Mouse (Mus musculus) E14TG2a.4 (cell line): ENCODE measurements around the gene Cercam.
"Not testable (repeated sequence)": the region's sequence is repeated elsewhere in the genome, so short reads cannot be mapped to it uniquely, and the experiment has no call there.

Source experiments
- H3K27me3 ChIP-seq: 2 replicates; pipeline ENCODE4 v1.6.1; 2014; ENCODE audit warnings: low read length, control low read depth; ENCODE audit not compliant: insufficient read depth
- H3K36me3 ChIP-seq: 2 replicates; pipeline ENCODE4 v1.6.1; 2014; ENCODE audit warnings: low read length, control low read depth; ENCODE audit not compliant: insufficient read depth
- H3K4me1 ChIP-seq: replicated peaks from 2 replicates; pipeline ENCODE4 v1.6.1; 2014; ENCODE audit warnings: low read depth, low read length, control low read depth
- H3K4me3 ChIP-seq: replicated peaks from 2 replicates; pipeline ENCODE4 v1.5.1; 2014; ENCODE audit warnings: mild to moderate bottlenecking, low read length
- H3K9me3 ChIP-seq: 2 replicates; pipeline ENCODE4 v1.6.1; 2014; ENCODE audit warnings: low read length, control low read depth
- CTCF ChIP-seq: conservative IDR thresholded peaks from 2 replicates; pipeline ENCODE4 v1.5.1; 2014; ENCODE audit warnings: low read length
- NANOG ChIP-seq: IDR thresholded peaks from 2 replicates; pipeline ENCODE4 v1.6.1; 2014; ENCODE audit warnings: borderline replicate concordance, low read length, mixed read lengths
- POU5F1 ChIP-seq: IDR thresholded peaks from 2 replicates; pipeline ENCODE4 v1.6.1; 2014; ENCODE audit warnings: low read length, borderline replicate concordance

The Cercam gene

DNA sequence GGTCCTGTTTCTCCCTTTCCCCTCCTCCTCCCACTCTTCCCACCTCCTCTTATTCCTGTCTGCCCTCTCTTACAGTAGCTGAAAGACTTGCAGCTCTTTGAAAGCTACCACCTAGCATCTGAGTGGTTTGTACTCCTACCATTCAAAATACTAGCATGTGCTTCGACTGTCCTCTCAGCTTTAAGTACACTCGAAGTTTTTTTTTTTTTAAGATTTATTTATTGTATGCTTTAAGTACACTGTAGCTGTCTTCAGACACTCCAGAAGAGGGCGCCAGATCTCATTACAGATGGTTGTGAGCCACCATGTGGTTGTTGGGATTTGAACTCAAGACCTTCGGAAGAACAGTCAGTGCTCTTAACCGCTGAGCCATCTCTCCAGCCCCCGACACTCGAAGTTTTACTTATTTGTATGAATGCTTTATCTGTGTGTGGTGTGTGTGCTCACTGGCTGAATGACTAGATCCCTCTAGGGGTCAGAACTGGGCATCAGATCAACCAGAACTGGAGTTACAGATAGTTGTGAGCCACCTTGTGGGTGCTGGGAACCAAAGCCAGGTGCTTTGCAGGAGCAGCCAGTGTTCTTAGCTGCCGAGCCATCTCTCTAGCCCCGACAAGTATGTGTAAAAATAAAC, 17.8 kb downstream of the Cercam start:
- not testable (repeated sequence) for H3K9me3 ChIP-seq, H3K36me3 ChIP-seq, H3K4me3 ChIP-seq
- Histone ChIP-seq H3K27me3 (0 out of 2 replicates have a peak, but pooled peaks cover 11% of the 10 kb centered on the region), H3K4me1 (peaks cover 27% of the 10 kb centered on the region)
- peak; percentile 15 for TF ChIP-seq CTCF

- TF ChIP-seq CTCF (no peak), POU5F1 (no peak), NANOG (no peak)
- H3K36me3 ChIP-seq = peaks cover 34% of the 10 kb centered on the region
- H3K4me3 ChIP-seq = peak within 1 kb of the TSS; percentile 100
- H3K27me3 ChIP-seq = 0 out of 2 replicates have a peak, but pooled peaks cover 11% of the 10 kb centered on the region
- H3K9me3 ChIP-seq = no peaks in the 10 kb centered on the region
- H3K4me1 ChIP-seq = peaks cover 40% of the 10 kb centered on the region
Observed at GRCm38 (mm10) chr2:29889066-29889944, 20.3 kb downstream of the Cercam start, which contains the start of gene Odf2. TSS of gene Odf2 (plus strand) at chr2:29889221.

- TF ChIP-seq NANOG = no peak
- no peak for TF ChIP-seq POU5F1
- no peak for TF ChIP-seq CTCF
- Histone ChIP-seq H3K27me3 (0 out of 2 replicates have a peak, but pooled peaks cover 11% of the 10 kb centered on the region), H3K4me1 (peaks cover 40% of the 10 kb centered on the region), H3K4me3 (peak overlapping the region; percentile 100), H3K36me3 (peaks cover 43% of the 10 kb centered on the region), H3K9me3 (no peaks in the 10 kb centered on the region)
Observed at GRCm38 (mm10) chr2:29889991-29890833, 21.2 kb downstream of the Cercam start.

- no peak for TF ChIP-seq CTCF
- no peak for TF ChIP-seq NANOG
- no peak for TF ChIP-seq POU5F1
- Histone ChIP-seq H3K4me1 (peaks cover 40% of the 10 kb centered on the region), H3K9me3 (no peaks in the 10 kb centered on the region), H3K36me3 (peaks cover 58% of the 10 kb centered on the region), H3K27me3 (0 out of 2 replicates have a peak, but pooled peaks cover 8% of the 10 kb centered on the region), H3K4me3 (peak overlapping the region; percentile 100)
Observed at GRCm38 (mm10) chr2:29891773-29892172, 22.8 kb downstream of the Cercam start.

DNA sequence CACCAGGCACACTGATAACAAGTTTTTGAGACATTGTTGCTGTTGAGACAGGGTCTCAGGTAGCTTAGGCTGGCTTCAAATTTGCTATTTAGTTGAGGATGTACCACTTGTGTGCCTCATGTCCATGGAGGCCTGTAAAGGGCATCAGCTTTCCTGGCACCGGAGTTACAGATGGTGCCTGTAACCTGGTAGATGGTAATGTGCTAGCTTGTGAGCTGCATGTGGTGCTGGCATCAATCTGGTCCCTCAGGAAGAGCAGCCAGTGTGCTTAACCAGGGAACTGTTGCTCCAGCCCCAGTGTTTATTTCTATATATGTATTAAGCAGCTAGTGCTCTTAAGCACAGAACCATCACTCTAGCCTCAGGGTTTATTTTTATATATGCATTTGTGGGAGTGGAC, 27.1 kb downstream of the Cercam start:
- Histone ChIP-seq H3K27me3 (no peaks in the 10 kb centered on the region), H3K4me1 (peaks cover 39% of the 10 kb centered on the region), H3K4me3 (no peak overlapping the region), H3K9me3 (no peaks in the 10 kb centered on the region), H3K36me3 (peaks cover 100% of the 10 kb centered on the region)
- TF ChIP-seq NANOG = no peak
- no peak for TF ChIP-seq POU5F1
- no peak for TF ChIP-seq CTCF

- TF ChIP-seq POU5F1 (no peak), NANOG (no peak), CTCF (no peak)
- no peak overlapping the region for H3K4me3 ChIP-seq
- peaks cover 100% of the 10 kb centered on the region for H3K36me3 ChIP-seq
- H3K9me3 ChIP-seq = no peaks in the 10 kb centered on the region
- no peaks in the 10 kb centered on the region for H3K27me3 ChIP-seq
- peaks cover 39% of the 10 kb centered on the region for H3K4me1 ChIP-seq
Observed at GRCm38 (mm10) chr2:29897366-29897765, 28.4 kb downstream of the Cercam start.

- no peak for TF ChIP-seq NANOG
- TF ChIP-seq CTCF = no peak
- no peak for TF ChIP-seq POU5F1
- no peaks in the 10 kb centered on the region for H3K9me3 ChIP-seq
- peaks cover 100% of the 10 kb centered on the region for H3K36me3 ChIP-seq
- H3K27me3 ChIP-seq = no peaks in the 10 kb centered on the region
- no peak overlapping the region for H3K4me3 ChIP-seq
- peaks cover 39% of the 10 kb centered on the region for H3K4me1 ChIP-seq
Observed at GRCm38 (mm10) chr2:29898081-29898480, 29.1 kb downstream of the Cercam start.

GRCm38 (mm10) chr2:29902194-29902593, 33.2 kb downstream of the Cercam start:
- Histone ChIP-seq H3K4me3 (no peak overlapping the region), H3K27me3 (no peaks in the 10 kb centered on the region), H3K36me3 (peaks cover 100% of the 10 kb centered on the region), H3K4me1 (peaks cover 47% of the 10 kb centered on the region), H3K9me3 (no peaks in the 10 kb centered on the region)
- no peak for TF ChIP-seq POU5F1
- TF ChIP-seq NANOG = no peak
- TF ChIP-seq CTCF = no peak

DNA sequence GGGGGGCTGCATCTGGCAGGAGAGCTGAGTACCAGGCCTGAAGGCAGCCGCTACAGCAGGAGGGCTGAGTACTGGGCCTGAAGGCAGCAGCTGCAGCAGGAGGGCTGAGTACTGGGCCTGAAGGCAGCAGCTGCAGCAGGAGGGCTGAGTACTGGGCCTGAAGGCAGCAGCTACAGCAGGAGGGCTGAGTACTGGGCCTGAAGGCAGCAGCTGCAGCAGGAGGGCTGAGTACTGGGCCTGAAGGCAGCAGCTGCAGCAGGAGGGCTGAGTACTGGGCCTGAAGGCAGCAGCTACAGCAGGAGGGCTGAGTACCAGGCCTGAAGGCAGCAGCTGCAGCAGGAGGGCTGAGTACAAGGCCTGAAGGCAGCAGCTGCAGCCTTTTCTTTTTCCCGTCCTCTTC, 39.2 kb downstream of the Cercam start:
- H3K9me3 ChIP-seq, H3K4me3 ChIP-seq, H3K27me3 ChIP-seq: not testable (repeated sequence)
- Histone ChIP-seq H3K4me1 (peaks cover 23% of the 10 kb centered on the region), H3K36me3 (peaks cover 96% of the 10 kb centered on the region)
